Mouse (Mus musculus) megakaryocyte-erythroid progenitor cell, adult 5-6 weeks (primary cell): Measurements from ENCODE around the gene Ankrd2. TPM values are rescaled to one million over a fixed set of nuclear protein-coding genes. Genes with fewer than 3 reads are reported as not detected.
A peak's percentile ranks its signal among the peaks of the same experiment; 100 is the strongest.
"Not testable (repeated sequence)": the region's sequence is repeated elsewhere in the genome, so short reads cannot be mapped to it uniquely, and the experiment has no call there.

Source experiments
- ATAC-seq: replicated peaks from 2 replicates; pipeline ENCODE4 v1.8.0; 2016; ENCODE audit warnings: mild to moderate bottlenecking, inconsistent platforms; ENCODE audit not compliant: severe bottlenecking, poor library complexity, low FRiP score, low TSS enrichment
- total RNA-seq, 2 experiments: library from RNA; stranded (forward) in 1 of 2; stranded (reverse) in 1 of 2; fragments of 200-1000, 215-1000 nt in 1 of 2; fragments of >200 nt in 1 of 2; fragmentation: Nextera tagmentation in 1 of 2; gene quantifications; 2 replicates each; pipeline ENCODE4 v1.2.3; 2014 to 2017

Gene Ankrd2
- total RNA-seq, 2 experiments from 2014 or later, result not detected

- ATAC-seq, result no peak
Observed at GRCm38 (mm10) chr19:42080469-42080868, 44.7 kb downstream of the Ankrd2 start.

GRCm38 (mm10) chr19:42081613-42082012, 45.8 kb downstream of the Ankrd2 start:
- ATAC-seq, result not testable (repeated sequence)

GRCm38 (mm10) chr19:42085690-42086089, 49.9 kb downstream of the Ankrd2 start:
- no peak for ATAC-seq

DNA sequence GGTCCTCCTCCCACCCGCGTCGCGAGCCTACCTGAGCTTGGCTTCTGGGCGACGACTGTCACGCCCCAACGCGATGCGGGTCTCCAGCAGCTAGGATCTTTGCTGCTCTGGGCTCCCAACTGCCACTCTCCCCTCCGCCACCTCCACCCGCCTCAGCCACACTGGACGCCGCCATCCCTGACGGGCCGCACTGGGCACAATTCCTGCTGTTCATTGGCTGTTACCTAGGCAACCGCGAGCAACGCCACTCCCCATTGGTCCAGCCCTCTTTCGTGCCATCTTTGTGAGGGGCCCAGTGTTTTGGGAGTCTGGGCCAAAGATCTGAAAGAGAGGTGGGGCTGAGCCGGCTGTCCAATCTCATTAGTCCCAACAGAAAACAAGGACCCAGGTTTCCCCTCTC, 50.4 kb downstream of the Ankrd2 start, which contains the start of gene Morn4:
Gene Morn4, minus strand, starts transcription at position 192 of the 400 bp plus-strand sequence.
- ATAC-seq, result peak; percentile 58

GRCm38 (mm10) chr19:42089103-42089747, 53.4 kb downstream of the Ankrd2 start:
- 0 out of 2 replicates have a peak, but pooled peaks have one; percentile 38 for ATAC-seq

GRCm38 (mm10) chr19:42089748-42090595, 54.2 kb downstream of the Ankrd2 start, which contains the start of gene Pi4k2a:
Gene Pi4k2a (plus strand): TSS chr19:42090470.
- ATAC-seq, result peak; percentile 98

DNA sequence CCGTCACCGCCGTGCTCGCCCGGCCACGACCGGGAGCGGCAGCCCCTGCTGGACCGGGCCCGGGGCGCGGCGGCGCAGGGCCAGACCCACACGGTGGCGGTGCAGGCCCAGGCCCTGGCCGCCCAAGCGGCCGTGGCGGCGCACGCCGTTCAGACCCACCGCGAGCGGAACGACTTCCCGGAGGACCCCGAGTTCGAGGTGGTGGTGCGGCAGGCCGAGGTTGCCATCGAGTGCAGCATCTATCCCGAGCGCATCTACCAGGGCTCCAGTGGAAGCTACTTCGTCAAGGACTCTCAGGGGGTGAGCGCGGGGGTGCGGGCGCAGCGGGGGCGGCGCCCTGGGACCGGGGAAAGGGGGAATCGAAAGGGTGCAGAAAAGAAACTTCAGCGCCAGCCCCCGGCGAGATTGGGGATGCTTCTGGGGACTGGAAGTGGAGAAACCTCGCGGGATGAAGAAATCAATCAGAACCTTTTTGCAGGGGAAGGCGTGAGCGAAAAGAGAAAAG, 54.9 kb downstream of the Ankrd2 start:
- no peak for ATAC-seq

Other genes with a start within 250 kb of the Ankrd2 start
- gene Arhgap19, start 234.0 kb upstream of the Ankrd2 start, total RNA-seq (2014; fragmentation: Nextera tagmentation), result 41.0 and 44.7 TPM in 2 replicates
- gene Arhgap19, start 234.0 kb upstream of the Ankrd2 start, total RNA-seq (2017), result 34.1 and 40.5 TPM in 2 replicates
- gene Frat1, start 206.0 kb upstream of the Ankrd2 start, total RNA-seq (2014; fragmentation: Nextera tagmentation), result 18.1 and 25.6 TPM in 2 replicates
- 17.7 and 32.4 TPM in 2 replicates for gene Frat1, start 206.0 kb upstream of the Ankrd2 start, total RNA-seq (2017)
- 30.5 and 32.9 TPM in 2 replicates for gene Frat2, start 187.9 kb upstream of the Ankrd2 start, total RNA-seq (2014; fragmentation: Nextera tagmentation)
- 55.8 and 63.7 TPM in 2 replicates for gene Frat2, start 187.9 kb upstream of the Ankrd2 start, total RNA-seq (2017)
- 21.0 and 31.4 TPM in 2 replicates for gene Rrp12, start 139.8 kb upstream of the Ankrd2 start, total RNA-seq (2014; fragmentation: Nextera tagmentation)
- 26.5 and 36.0 TPM in 2 replicates for gene Rrp12, start 139.8 kb upstream of the Ankrd2 start, total RNA-seq (2017)
- 27.0 and 67.3 TPM in 2 replicates for gene Pgam1, start 124.1 kb upstream of the Ankrd2 start, total RNA-seq (2014; fragmentation: Nextera tagmentation)
- 30.1 and 34.7 TPM in 2 replicates for gene Pgam1, start 124.1 kb upstream of the Ankrd2 start, total RNA-seq (2017)
- 66.2 and 86.7 TPM in 2 replicates for gene Exosc1, start 102.6 kb upstream of the Ankrd2 start, total RNA-seq (2014; fragmentation: Nextera tagmentation)
- 72.9 and 81.2 TPM in 2 replicates for gene Exosc1, start 102.6 kb upstream of the Ankrd2 start, total RNA-seq (2017)
- gene Zdhhc16, start 102.5 kb upstream of the Ankrd2 start, total RNA-seq (2014; fragmentation: Nextera tagmentation), result 36.8 and 46.8 TPM in 2 replicates
- 22.1 and 26.2 TPM in 2 replicates for gene Zdhhc16, start 102.5 kb upstream of the Ankrd2 start, total RNA-seq (2017)
- 25.6 and 39.6 TPM in 2 replicates for gene Mms19, start 54.8 kb upstream of the Ankrd2 start, total RNA-seq (2014; fragmentation: Nextera tagmentation)
- gene Mms19, start 54.8 kb upstream of the Ankrd2 start, total RNA-seq (2017), result 15.5 and 17.7 TPM in 2 replicates
- gene Ubtd1, start 54.2 kb upstream of the Ankrd2 start, total RNA-seq (2014; fragmentation: Nextera tagmentation), result 2.3 and 4.8 TPM in 2 replicates
- 1.9 TPM in 1 of 2 replicates, not detected in the other for gene Ubtd1, start 54.2 kb upstream of the Ankrd2 start, total RNA-seq (2017)
- gene Hoga1, start 9.6 kb downstream of the Ankrd2 start, total RNA-seq (2014; fragmentation: Nextera tagmentation), result not detected in 2 replicates
- not detected in 2 replicates for gene Hoga1, start 9.6 kb downstream of the Ankrd2 start, total RNA-seq (2017)
- not detected in 2 replicates for gene 4933411K16Rik, start 16.2 kb downstream of the Ankrd2 start, total RNA-seq (2014; fragmentation: Nextera tagmentation)
- not detected in 2 replicates for gene 4933411K16Rik, start 16.2 kb downstream of the Ankrd2 start, total RNA-seq (2017)
- 2.1 TPM in 1 of 2 replicates, not detected in the other for gene Morn4, start 50.4 kb downstream of the Ankrd2 start, total RNA-seq (2014; fragmentation: Nextera tagmentation)
- 0.53 and 0.85 TPM in 2 replicates for gene Morn4, start 50.4 kb downstream of the Ankrd2 start, total RNA-seq (2017)
- 8.9 and 13.5 TPM in 2 replicates for gene Pi4k2a, start 54.5 kb downstream of the Ankrd2 start, total RNA-seq (2014; fragmentation: Nextera tagmentation)
- gene Pi4k2a, start 54.5 kb downstream of the Ankrd2 start, total RNA-seq (2017), result 4.6 and 5.2 TPM in 2 replicates
- gene Avpi1, start 93.1 kb downstream of the Ankrd2 start, total RNA-seq (2014; fragmentation: Nextera tagmentation), result 2.2 and 6.1 TPM in 2 replicates
- 4.6 TPM in 1 of 2 replicates, not detected in the other for gene Avpi1, start 93.1 kb downstream of the Ankrd2 start, total RNA-seq (2017)
- 3.3 and 6.1 TPM in 2 replicates for gene Marveld1, start 111.4 kb downstream of the Ankrd2 start, total RNA-seq (2014; fragmentation: Nextera tagmentation)
- gene Marveld1, start 111.4 kb downstream of the Ankrd2 start, total RNA-seq (2017), result 4.5 and 5.8 TPM in 2 replicates
- 19.4 and 30.4 TPM in 2 replicates for gene Zfyve27, start 128.0 kb downstream of the Ankrd2 start, total RNA-seq (2014; fragmentation: Nextera tagmentation)
- 10.7 and 13.4 TPM in 2 replicates for gene Zfyve27, start 128.0 kb downstream of the Ankrd2 start, total RNA-seq (2017)
- not detected in 2 replicates for gene Sfrp5, start 166.3 kb downstream of the Ankrd2 start, total RNA-seq (2014; fragmentation: Nextera tagmentation)
- not detected in 2 replicates for gene Sfrp5, start 166.3 kb downstream of the Ankrd2 start, total RNA-seq (2017)
- not detected in 2 replicates for gene Golga7b, start 211.6 kb downstream of the Ankrd2 start, total RNA-seq (2014; fragmentation: Nextera tagmentation)
- not detected in 2 replicates for gene Golga7b, start 211.6 kb downstream of the Ankrd2 start, total RNA-seq (2017)